Mouse (Mus musculus) spleen, adult 2 months (tissue): ENCODE results near the gene Ppp1r1c.

Experiments
- CTCF ChIP-seq: fragments of 200-500 bp; IDR thresholded peaks from 2 replicates; pipeline ENCODE4 v1.5.1; 2011; ENCODE audit warnings: mild to moderate bottlenecking, inconsistent platforms; ENCODE audit not compliant: insufficient read depth, insufficient read length, insufficient replicate concordance; ENCODE audit errors: extremely low read depth
- POLR2A ChIP-seq: fragments of 200-500 bp; IDR thresholded peaks from 2 replicates; pipeline ENCODE4 v1.6.1; 2011; ENCODE audit warnings: low read depth, low read length, inconsistent platforms

DNA sequence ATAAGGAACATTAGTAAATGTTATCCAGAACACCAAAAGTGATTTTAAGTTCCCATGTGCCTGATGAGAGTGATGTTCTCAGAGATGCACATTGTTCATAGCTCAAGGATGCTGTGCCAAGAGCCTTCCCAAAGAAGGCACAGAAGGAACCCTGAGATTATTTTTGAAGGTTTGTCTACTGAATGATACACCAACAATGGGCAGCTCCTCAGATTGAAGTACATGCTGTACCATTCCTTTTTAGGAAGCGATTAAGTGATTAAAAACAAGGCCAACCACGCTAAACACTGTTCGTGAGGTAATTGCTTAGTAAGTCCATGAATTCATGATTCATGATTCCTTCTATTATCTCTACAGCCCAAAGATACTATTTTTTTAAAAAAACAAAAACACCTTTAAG lies 32.3 kb upstream of the Ppp1r1c start:
- no peak for TF ChIP-seq CTCF
- no peak for TF ChIP-seq POLR2A
